Comparison of ENCODE assay signal across 26 mouse cellular contexts in the genomic region with DNA sequence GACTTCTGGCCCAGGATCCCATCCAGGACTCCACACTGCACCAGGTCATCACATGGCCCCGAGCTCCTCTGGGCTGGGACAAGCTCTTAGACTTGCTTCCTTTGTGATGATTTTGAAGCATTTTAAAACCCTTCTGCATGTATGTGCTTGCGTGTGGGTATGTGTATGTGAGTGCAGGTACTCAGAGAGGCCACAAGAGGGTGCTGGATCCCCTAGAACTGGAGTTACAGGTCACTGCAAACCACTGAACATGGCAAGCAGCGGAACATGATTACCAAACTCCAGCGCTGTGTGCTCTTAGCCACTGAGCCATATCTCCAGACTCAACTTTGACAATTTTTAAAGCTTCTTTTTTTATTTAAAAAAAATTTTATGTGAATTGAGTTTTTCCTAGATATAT.
DNase-seq lines count a peak whose midpoint lies in the region; ATAC-seq and TF ChIP-seq lines count a peak whose summit lies in the region.
"Had no signal": no experiment of that assay in that cellular context is flagged by ENCODE, and none has a peak within 500 bp of the region (broad histone marks: within the 10 kb centered on the region; RNA-seq: fewer than 3 reads in every experiment).

No protein-coding gene starts in this region.

- no peaks in the 10 kb centered on the region for H3K27me3 ChIP-seq in kidney, postnatal 0 days (ENCODE audit: insufficient read depth, low read length)
- H3K27me3 ChIP-seq in testis, adult 2 months (ENCODE audit: control insufficient read depth, insufficient read depth, low read length): no peaks in the 10 kb centered on the region
- H3K27me3 ChIP-seq in forebrain, embryonic 10.5 days (ENCODE audit: poor library complexity, severe bottlenecking): no peaks in the 10 kb centered on the region
- H3K27me3 ChIP-seq: embryonic facial prominence, embryonic 15.5 days; heart, embryonic 12.5 days; limb, embryonic 13.5 days; liver, embryonic 13.5 days; lung, embryonic 15.5 days; neural tube, embryonic 15.5 days; stomach, embryonic 15.5 days had no signal

- no peak for TF ChIP-seq POLR2A in testis, adult 2 months (IDR thresholded peaks at IDR 0.05; ENCODE audit: control insufficient read depth, low read depth, low read length)

- H3K27ac ChIP-seq in kidney, postnatal 0 days: no peak overlapping the region
- no peak overlapping the region for H3K27ac ChIP-seq in testis, adult 2 months (ENCODE audit: control insufficient read depth, insufficient read depth, low read depth, low read length)
- no peak overlapping the region for H3K27ac ChIP-seq in forebrain, embryonic 10.5 days
- H3K27ac ChIP-seq: embryonic facial prominence, embryonic 15.5 days; hindbrain, embryonic 10.5 days; limb, embryonic 13.5 days; liver, embryonic 13.5 days; lung, embryonic 15.5 days; midbrain, embryonic 10.5 days; neural tube, embryonic 15.5 days; stomach, embryonic 15.5 days had no signal

- no peaks in the 10 kb centered on the region for H3K36me3 ChIP-seq in kidney, postnatal 0 days (ENCODE audit: insufficient read depth, low read length)
- H3K36me3 ChIP-seq in testis, adult 2 months (ENCODE audit: control insufficient read depth, insufficient read depth, low read length): no peaks in the 10 kb centered on the region
- H3K36me3 ChIP-seq in forebrain, embryonic 10.5 days (replicated peaks): peaks cover 2% of the 10 kb centered on the region; the same call in 1 of the 2 replicates
- H3K36me3 ChIP-seq: embryonic facial prominence, embryonic 15.5 days; heart, embryonic 12.5 days; limb, embryonic 13.5 days; liver, embryonic 13.5 days; lung, embryonic 15.5 days; neural tube, embryonic 15.5 days; stomach, embryonic 15.5 days had no signal

- H3K4me3 ChIP-seq in kidney, postnatal 0 days (replicated peaks; ENCODE audit: low read depth, low read length): no peak overlapping the region
- H3K4me3 ChIP-seq in testis, adult 2 months (ENCODE audit: control insufficient read depth, low read depth, low read length): no peak overlapping the region
- no peak overlapping the region for H3K4me3 ChIP-seq in forebrain, embryonic 10.5 days
- H3K4me3 ChIP-seq: embryonic facial prominence, embryonic 15.5 days; heart, embryonic 12.5 days; hindbrain, embryonic 10.5 days; limb, embryonic 13.5 days; liver, embryonic 13.5 days; lung, embryonic 15.5 days; midbrain, embryonic 10.5 days; neural tube, embryonic 15.5 days; stomach, embryonic 15.5 days had no signal

- WGBS in kidney, postnatal 0 days: 97% methylated on average over 4 of the region's 4 CpGs
- WGBS in forebrain, embryonic 10.5 days: 92% methylated on average over 4 of the region's 4 CpGs

- no peak overlapping the region for H3K9ac ChIP-seq in kidney, postnatal 0 days (ENCODE audit: low read depth, low read length)
- H3K9ac ChIP-seq: embryonic facial prominence, embryonic 15.5 days; heart, embryonic 12.5 days; limb, embryonic 13.5 days; liver, embryonic 13.5 days; lung, embryonic 15.5 days; neural tube, embryonic 15.5 days; stomach, embryonic 15.5 days had no signal

- H3K9me3 ChIP-seq in kidney, postnatal 0 days (replicated peaks; ENCODE audit: low read length): no peaks in the 10 kb centered on the region; the same call in 1 of the 2 replicates
- H3K9me3 ChIP-seq in forebrain, embryonic 10.5 days: peaks cover 22% of the 10 kb centered on the region
- H3K9me3 ChIP-seq: lung, embryonic 15.5 days; neural tube, embryonic 15.5 days; stomach, embryonic 15.5 days had no signal

- no peak for DNase-seq in kidney, postnatal 0 days (ENCODE audit: low spot score)
- no peak for DNase-seq in kidney, adult 8-10 months
- DNase-seq in testis, postnatal 10 days (ENCODE audit: low spot score): no peak
- peak; percentile 66 for DNase-seq in R1 (ENCODE audit: low read depth, low spot score)
- DNase-seq in thymus, postnatal 10 days (ENCODE audit: low spot score in 2 of 2): no peak
- DNase-seq in forebrain, embryonic 10.5 days (ENCODE audit: extremely low spot score, low spot score): no peak
- DNase-seq: adrenal gland, postnatal 10 days; B cell, adult 2 months; cerebellum, adult 8-10 months; gastrocnemius, postnatal 25 days; heart, adult 18-20 months; heart, postnatal 10 days; kidney, adult 18-20 months; kidney, postnatal 14 days; liver, embryonic 13.5 days; right cerebral cortex, adult 18-20 months had no signal

- no peaks in the 10 kb centered on the region for H3K4me1 ChIP-seq in kidney, postnatal 0 days (replicated peaks; ENCODE audit: insufficient read depth, low read length)
- H3K4me1 ChIP-seq in testis, adult 2 months (ENCODE audit: control insufficient read depth, insufficient read depth, low read length): peaks cover 10% of the 10 kb centered on the region
- peaks cover 8% of the 10 kb centered on the region for H3K4me1 ChIP-seq in forebrain, embryonic 10.5 days
- H3K4me1 ChIP-seq: embryonic facial prominence, embryonic 15.5 days; heart, embryonic 12.5 days; liver, embryonic 13.5 days; lung, embryonic 15.5 days; stomach, embryonic 15.5 days had no signal

- TF ChIP-seq CTCF in kidney, postnatal 0 days (IDR thresholded peaks at IDR 0.05; ENCODE audit: low read depth): peak; percentile 31; the same call in 1 of the 2 replicates
- peak; percentile 22; the same call in 1 of the 2 replicates for TF ChIP-seq CTCF in testis, adult 2 months (IDR thresholded peaks at IDR 0.05; ENCODE audit: control insufficient read depth, insufficient read depth, insufficient replicate concordance, low read depth, low read length)

- no peak overlapping the region for H3K4me2 ChIP-seq in kidney, postnatal 0 days (ENCODE audit: low read length)
- H3K4me2 ChIP-seq: embryonic facial prominence, embryonic 15.5 days; heart, embryonic 12.5 days; limb, embryonic 13.5 days; liver, embryonic 13.5 days; lung, embryonic 15.5 days; neural tube, embryonic 15.5 days; stomach, embryonic 15.5 days had no signal

- no peak for ATAC-seq in kidney, postnatal 0 days (replicated peaks; ENCODE audit: low FRiP score, low read depth)
- ATAC-seq: activated CD4-positive, CD25-positive, alpha-beta regulatory T cell, adult 4 months had no signal
